Mouse (Mus musculus): ENCODE results near the gene Cldn7.
"Not testable (repeated sequence)": the region's sequence is repeated elsewhere in the genome, so short reads cannot be mapped to it uniquely, and the experiment has no call there.

Gene Cldn7

GRCm38 (mm10) chr11:69964650-69965270, at the start of gene Cldn7:
Gene Cldn7, plus strand, starts transcription at chr11:69964779.
- DNase-seq: no peak

GRCm38 (mm10) chr11:69914917-69915430, 49.6 kb upstream of the Cldn7 start:
- no peak for DNase-seq

- no peak for DNase-seq
These were observed 48.6 kb upstream of the Cldn7 start for GRCm38 (mm10) chr11:69915667-69916627.

- DNase-seq: not testable (repeated sequence)
These were observed 47.8 kb upstream of the Cldn7 start for GRCm38 (mm10) chr11:69916652-69917378.

GRCm38 (mm10) chr11:69917379-69917948, 47.1 kb upstream of the Cldn7 start:
- DNase-seq: no peak

GRCm38 (mm10) chr11:69918118-69918517, 46.5 kb upstream of the Cldn7 start:
- DNase-seq: no peak

- no peak for DNase-seq
These were observed 45.5 kb upstream of the Cldn7 start for GRCm38 (mm10) chr11:69919053-69919452.

- peak; percentile 88 for DNase-seq
These were observed 44.8 kb upstream of the Cldn7 start for GRCm38 (mm10) chr11:69919661-69920265.

- peak; percentile 50 for DNase-seq
These were observed 44.1 kb upstream of the Cldn7 start for GRCm38 (mm10) chr11:69920266-69921031.

GRCm38 (mm10) chr11:69921114-69922011, 43.2 kb upstream of the Cldn7 start, which contains the start of gene Eif5a:
Gene Eif5a, minus strand, starts transcription at chr11:69921958.
- DNase-seq: peak; percentile 100

- no peak for DNase-seq
These were observed 42.4 kb upstream of the Cldn7 start for GRCm38 (mm10) chr11:69922012-69922756.

- no peak for DNase-seq
These were observed 41.8 kb upstream of the Cldn7 start for GRCm38 (mm10) chr11:69922796-69923195.

GRCm38 (mm10) chr11:69927501-69927900, 37.1 kb upstream of the Cldn7 start:
- no peak for DNase-seq

- DNase-seq: no peak
These were observed 34.9 kb upstream of the Cldn7 start for GRCm38 (mm10) chr11:69929712-69930111.

GRCm38 (mm10) chr11:69930176-69930575, 34.4 kb upstream of the Cldn7 start:
- not testable (repeated sequence) for DNase-seq

- DNase-seq: no peak
These were observed 33.5 kb upstream of the Cldn7 start for GRCm38 (mm10) chr11:69930967-69931537.

GRCm38 (mm10) chr11:69931769-69932168, 32.8 kb upstream of the Cldn7 start:
- no peak for DNase-seq

GRCm38 (mm10) chr11:69932254-69932653, 32.3 kb upstream of the Cldn7 start:
- DNase-seq: no peak

- DNase-seq: no peak
These were observed 31.5 kb upstream of the Cldn7 start for GRCm38 (mm10) chr11:69933066-69933465.

Measured in kidney, adult 18-20 months (tissue).